Comparison of ENCODE assay signal across 17 mouse cellular contexts in genomic region chr15:34025396-34025795, GRCm38 (mm10).
"Had no signal": no experiment of that assay in that cellular context is flagged by ENCODE, and none has a peak within 500 bp of the region (broad histone marks: within the 10 kb centered on the region; RNA-seq: fewer than 3 reads in every experiment).

No protein-coding gene starts in this region.

- H3K27me3 ChIP-seq: neural tube, embryonic 12.5 days; neural tube, embryonic 13.5 days; neural tube, embryonic 15.5 days; stomach, embryonic 15.5 days had no signal

- H3K27ac ChIP-seq: neural tube, embryonic 12.5 days; neural tube, embryonic 13.5 days; neural tube, embryonic 15.5 days; stomach, embryonic 15.5 days; stomach, postnatal 0 days had no signal

- H3K4me2 ChIP-seq: neural tube, embryonic 12.5 days; neural tube, embryonic 13.5 days; neural tube, embryonic 15.5 days; stomach, embryonic 15.5 days had no signal

- H3K4me3 ChIP-seq: neural tube, embryonic 12.5 days; neural tube, embryonic 13.5 days; neural tube, embryonic 15.5 days; stomach, embryonic 15.5 days had no signal

- DNase-seq: retina, postnatal 1 day; right cerebral cortex, adult 18-20 months; right cerebral cortex, postnatal 14 days; right cerebral cortex, postnatal 25 days; right cerebral cortex, postnatal 4 days; spleen, adult 18-20 months; thymus, adult 18-20 months; thymus, adult 2 months; thymus, postnatal 14 days; thymus, postnatal 25 days; thymus, postnatal 36 days; thymus, postnatal 4 days had no signal

- H3K9ac ChIP-seq: neural tube, embryonic 12.5 days; neural tube, embryonic 13.5 days; neural tube, embryonic 15.5 days; stomach, embryonic 15.5 days had no signal

- H3K9me3 ChIP-seq: neural tube, embryonic 12.5 days; neural tube, embryonic 13.5 days; neural tube, embryonic 15.5 days; stomach, embryonic 15.5 days had no signal

- H3K36me3 ChIP-seq: neural tube, embryonic 12.5 days; neural tube, embryonic 13.5 days; neural tube, embryonic 15.5 days; stomach, embryonic 15.5 days had no signal

- H3K4me1 ChIP-seq: neural tube, embryonic 12.5 days; neural tube, embryonic 13.5 days; stomach, embryonic 15.5 days had no signal
